Mouse (Mus musculus) effector memory CD4-positive, alpha-beta T cell, adult 5 months (primary cell): ENCODE results near the gene Trim62. TPM values are rescaled to one million over a fixed set of nuclear protein-coding genes. Genes with fewer than 3 reads are reported as not detected.

Experiments used
- polyA plus RNA-seq: library from polyadenylated mRNA; unstranded; fragments of 100-300 nt; shearing (Covaris generic); gene quantifications from one replicate; pipeline ENCODE4 v1.2.1, GENCODE M21; 2017

The Trim62 gene
- polyA plus RNA-seq: 8.1 TPM

DNA sequence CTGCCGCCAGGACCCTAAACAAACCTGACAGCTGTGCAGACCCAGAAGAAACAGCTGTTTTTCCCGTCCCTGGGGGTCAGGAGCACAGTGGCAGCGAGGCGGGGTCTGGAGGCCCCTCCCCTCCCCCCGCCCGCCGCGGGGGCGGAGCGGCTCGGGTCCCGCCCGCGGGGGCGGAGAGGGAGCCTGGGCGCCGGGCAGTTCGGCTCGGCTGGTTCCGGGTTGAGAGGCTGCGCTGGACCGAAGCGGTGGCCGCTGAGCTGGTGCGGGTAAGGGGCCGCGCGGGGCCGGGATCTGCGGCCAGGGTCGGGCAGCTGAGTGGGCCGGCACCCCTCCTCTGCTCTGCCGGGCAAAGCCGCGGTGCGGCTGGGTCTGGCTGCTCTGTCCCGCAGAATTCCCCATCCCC is at the start of gene Trim62:
Gene Trim62, plus strand, starts transcription at position 202 of the 403 bp plus-strand sequence.

Other genes starting within 250 kb of the Trim62 start
- 152 TPM for gene Phc2, start 228.9 kb upstream of the Trim62 start, polyA plus RNA-seq
- not detected for gene A3galt2, start 128.2 kb upstream of the Trim62 start, polyA plus RNA-seq
- 19.5 TPM for gene Zfp362, start 77.5 kb upstream of the Trim62 start, polyA plus RNA-seq
- gene Azin2, start 78.9 kb downstream of the Trim62 start, polyA plus RNA-seq: 0.51 TPM
- gene Ak2, start 108.4 kb downstream of the Trim62 start, polyA plus RNA-seq: 85.1 TPM
- gene Rnf19b, start 174.7 kb downstream of the Trim62 start, polyA plus RNA-seq: 109 TPM
- not detected for gene Tmem54, start 222.0 kb downstream of the Trim62 start, polyA plus RNA-seq
- not detected for gene Hpca, start 238.5 kb downstream of the Trim62 start, polyA plus RNA-seq